Mouse (Mus musculus): Measurements from ENCODE around the gene Rara.
A peak's percentile ranks its signal among the peaks of the same experiment; 100 is the strongest.

Rara gene

GRCm38 (mm10) chr11:98966499-98967141 is 39.0 kb downstream of the Rara start:
- no peak for TF ChIP-seq GATA4 (IDR thresholded peaks at IDR 0.05; ENCODE audit: insufficient replicate concordance, low read length)

- TF ChIP-seq GATA4 (IDR thresholded peaks at IDR 0.05; ENCODE audit: insufficient replicate concordance, low read length) = no peak
These were observed 40.5 kb downstream of the Rara start for GRCm38 (mm10) chr11:98968079-98968478.

GRCm38 (mm10) chr11:98968716-98969495 is 41.3 kb downstream of the Rara start:
- no peak for TF ChIP-seq GATA4 (IDR thresholded peaks at IDR 0.05; ENCODE audit: insufficient replicate concordance, low read length)

GRCm38 (mm10) chr11:98969496-98969927 is 41.9 kb downstream of the Rara start:
- no peak for TF ChIP-seq GATA4 (IDR thresholded peaks at IDR 0.05; ENCODE audit: insufficient replicate concordance, low read length)

- TF ChIP-seq GATA4 (IDR thresholded peaks at IDR 0.05; ENCODE audit: insufficient replicate concordance, low read length) = 0 out of 2 replicates have a peak, but pooled peaks have one; percentile 5
These were observed 42.7 kb downstream of the Rara start for GRCm38 (mm10) chr11:98970191-98970925.

- TF ChIP-seq GATA4 (IDR thresholded peaks at IDR 0.05; ENCODE audit: insufficient replicate concordance, low read length) = no peak
These were observed 43.9 kb downstream of the Rara start for GRCm38 (mm10) chr11:98971316-98972031.

GRCm38 (mm10) chr11:98972215-98972614 is 44.6 kb downstream of the Rara start:
- TF ChIP-seq GATA4 (IDR thresholded peaks at IDR 0.05; ENCODE audit: insufficient replicate concordance, low read length) = no peak

GRCm38 (mm10) chr11:98972801-98973360 is 45.3 kb downstream of the Rara start:
- no peak for TF ChIP-seq GATA4 (IDR thresholded peaks at IDR 0.05; ENCODE audit: insufficient replicate concordance, low read length)

- TF ChIP-seq GATA4 (IDR thresholded peaks at IDR 0.05; ENCODE audit: insufficient replicate concordance, low read length) = no peak
These were observed 46.0 kb downstream of the Rara start for GRCm38 (mm10) chr11:98973584-98973983.

- TF ChIP-seq GATA4 (IDR thresholded peaks at IDR 0.05; ENCODE audit: insufficient replicate concordance, low read length) = no peak
These were observed 46.6 kb downstream of the Rara start for GRCm38 (mm10) chr11:98974213-98974612.

GRCm38 (mm10) chr11:98974871-98975719 is 47.5 kb downstream of the Rara start:
- no peak for TF ChIP-seq GATA4 (IDR thresholded peaks at IDR 0.05; ENCODE audit: insufficient replicate concordance, low read length)

GRCm38 (mm10) chr11:98978526-98979148 is 51.0 kb downstream of the Rara start:
- TF ChIP-seq GATA4 (IDR thresholded peaks at IDR 0.05; ENCODE audit: insufficient replicate concordance, low read length) = no peak

GRCm38 (mm10) chr11:98979356-98979755 is 51.7 kb downstream of the Rara start:
- no peak for TF ChIP-seq GATA4 (IDR thresholded peaks at IDR 0.05; ENCODE audit: insufficient replicate concordance, low read length)
